Mouse (Mus musculus) thymus, postnatal 36 days (tissue): ENCODE measurements at regions not wholly inside any gene's neighbourhood (a gene's known extent, or its start where the extent isn't known, plus 50 kb on each side); places are given as distances from the start of the nearest gene placed in this dataset.
"Not testable (repeated sequence)": the region's sequence is repeated elsewhere in the genome, so short reads cannot be mapped to it uniquely, and the experiment has no call there.

Experiments used
- DNase-seq, 2 experiments: peaks; one replicate each; pipeline ENCODE4 v3.0.0; 2022; ENCODE audit warnings: mixed read lengths in 2 of 2

- DNase-seq: no peak
These were observed 272.5 kb downstream of the Etnk1 start for GRCm38 (mm10) chr6:143439484-143439883.

GRCm38 (mm10) chr6:143440237-143440950 is 273.4 kb downstream of the Etnk1 start:
- DNase-seq: no peak

- DNase-seq: no peak
These were observed 275.3 kb downstream of the Etnk1 start for GRCm38 (mm10) chr6:143442361-143442760.

GRCm38 (mm10) chr6:143443446-143443845 is 276.4 kb downstream of the Etnk1 start:
- DNase-seq: no peak

- DNase-seq: no peak
These were observed 277.8 kb downstream of the Etnk1 start for GRCm38 (mm10) chr6:143444782-143445181.

- no peak for DNase-seq
These were observed 279.0 kb downstream of the Etnk1 start for GRCm38 (mm10) chr6:143445834-143446552.

- no peak for DNase-seq
These were observed 280.0 kb downstream of the Etnk1 start for GRCm38 (mm10) chr6:143447060-143447459.

- DNase-seq: no peak
These were observed 282.1 kb downstream of the Etnk1 start for GRCm38 (mm10) chr6:143449071-143449470.

GRCm38 (mm10) chr6:143451869-143452268 is 284.8 kb downstream of the Etnk1 start:
- DNase-seq: no peak

GRCm38 (mm10) chr6:143454695-143455218 is 287.7 kb downstream of the Etnk1 start:
- DNase-seq: no peak

- DNase-seq: no peak
These were observed 298.0 kb downstream of the Etnk1 start for GRCm38 (mm10) chr6:143464907-143465537.

- not testable (repeated sequence) for DNase-seq
These were observed 305.7 kb downstream of the Etnk1 start for GRCm38 (mm10) chr6:143472676-143473075.

GRCm38 (mm10) chr6:143474396-143474795 is 307.4 kb downstream of the Etnk1 start:
- no peak for DNase-seq

- no peak for DNase-seq
These were observed 308.3 kb downstream of the Etnk1 start for GRCm38 (mm10) chr6:143475296-143475695.

- DNase-seq: no peak
These were observed 310.4 kb downstream of the Etnk1 start for GRCm38 (mm10) chr6:143477396-143477795.

GRCm38 (mm10) chr6:143479239-143479638 is 312.2 kb downstream of the Etnk1 start:
- no peak for DNase-seq

- no peak for DNase-seq
These were observed 312.8 kb downstream of the Etnk1 start for GRCm38 (mm10) chr6:143479701-143480388.

- no peak for DNase-seq
These were observed 315.3 kb downstream of the Etnk1 start for GRCm38 (mm10) chr6:143482272-143482671.

GRCm38 (mm10) chr6:143482868-143483267 is 315.8 kb downstream of the Etnk1 start:
- DNase-seq: no peak

- no peak for DNase-seq
These were observed 317.9 kb downstream of the Etnk1 start for GRCm38 (mm10) chr6:143484941-143485340.

GRCm38 (mm10) chr6:143487003-143487402 is 320.0 kb downstream of the Etnk1 start:
- no peak for DNase-seq

- no peak for DNase-seq
These were observed 323.0 kb downstream of the Etnk1 start for GRCm38 (mm10) chr6:143490019-143490418.

- DNase-seq: no peak
These were observed 324.4 kb downstream of the Etnk1 start for GRCm38 (mm10) chr6:143491380-143491779.
